Mouse (Mus musculus) left cerebral cortex, adult 18-20 months (tissue): ENCODE measurements around the gene Ttc6. TPM values are rescaled to one million over a fixed set of nuclear protein-coding genes. Genes with fewer than 3 reads are reported as not detected.

ENCODE experiments used
- DNase-seq, 2 experiments: peaks; one replicate each; pipeline ENCODE4 v3.0.0; 2021 to 2022; ENCODE audit warnings: low spot score in 2 of 2, mixed read lengths in 1 of 2
- long read RNA-seq, 2 experiments: library from polyadenylated mRNA; stranded (forward); transcript quantifications; one replicate each; pipeline ENCODE4 v2.0.0; 2021
- total RNA-seq, 2 experiments: library from RNA; stranded (reverse); gene quantifications; 2 replicates each; pipeline ENCODE4 v1.2.3; 2021

Gene Ttc6
- total RNA-seq: under 1 TPM in 1 of 2 experiments, not detected in 1; 0.07 TPM
- long read RNA-seq, experiment 1: 0 reads
- long read RNA-seq, experiment 2: 0 reads

DNA sequence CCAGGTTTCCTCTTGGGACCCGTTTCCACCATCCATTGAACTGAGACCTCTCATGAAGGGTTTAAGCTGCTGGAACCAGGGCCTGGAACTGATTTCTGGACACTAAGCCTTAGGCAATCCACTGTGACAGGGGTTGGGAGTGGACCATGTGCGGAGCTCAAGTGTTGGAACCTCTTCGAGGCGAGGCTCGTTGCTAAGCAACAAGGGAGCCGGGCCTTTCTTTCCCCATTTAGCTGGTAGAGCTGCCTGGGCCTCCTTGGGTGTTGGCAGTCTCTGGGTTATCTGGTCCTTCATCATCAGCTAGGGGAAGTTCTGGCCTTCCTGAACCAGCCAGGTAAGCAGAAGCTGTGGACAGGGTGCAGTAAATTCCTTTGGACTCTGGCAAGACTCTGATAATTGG lies at the start of gene Ttc6:
Gene Ttc6, plus strand, starts transcription at position 205 of the 400 bp plus-strand sequence.
- no peak for DNase-seq

DNA sequence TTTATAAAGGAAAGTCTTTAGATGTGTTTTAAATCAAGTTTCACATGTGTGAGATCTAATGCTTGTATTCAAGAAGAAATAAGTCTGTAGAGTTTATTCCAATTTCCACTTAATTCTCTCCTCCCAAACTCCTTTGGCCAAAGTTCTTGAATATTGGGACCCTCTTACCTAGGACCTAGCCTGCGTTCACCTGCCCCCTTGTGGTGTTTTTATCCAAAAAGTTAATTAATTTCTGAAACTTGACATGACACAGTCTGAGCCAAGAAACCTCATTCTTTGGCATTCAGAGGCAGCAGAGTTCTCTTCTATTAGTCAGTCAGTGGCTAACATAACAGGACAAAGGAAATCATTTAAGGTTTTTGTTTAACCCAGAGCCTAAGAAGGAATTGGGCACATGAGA lies 49.4 kb upstream of the Ttc6 start:
- DNase-seq: no peak

DNA sequence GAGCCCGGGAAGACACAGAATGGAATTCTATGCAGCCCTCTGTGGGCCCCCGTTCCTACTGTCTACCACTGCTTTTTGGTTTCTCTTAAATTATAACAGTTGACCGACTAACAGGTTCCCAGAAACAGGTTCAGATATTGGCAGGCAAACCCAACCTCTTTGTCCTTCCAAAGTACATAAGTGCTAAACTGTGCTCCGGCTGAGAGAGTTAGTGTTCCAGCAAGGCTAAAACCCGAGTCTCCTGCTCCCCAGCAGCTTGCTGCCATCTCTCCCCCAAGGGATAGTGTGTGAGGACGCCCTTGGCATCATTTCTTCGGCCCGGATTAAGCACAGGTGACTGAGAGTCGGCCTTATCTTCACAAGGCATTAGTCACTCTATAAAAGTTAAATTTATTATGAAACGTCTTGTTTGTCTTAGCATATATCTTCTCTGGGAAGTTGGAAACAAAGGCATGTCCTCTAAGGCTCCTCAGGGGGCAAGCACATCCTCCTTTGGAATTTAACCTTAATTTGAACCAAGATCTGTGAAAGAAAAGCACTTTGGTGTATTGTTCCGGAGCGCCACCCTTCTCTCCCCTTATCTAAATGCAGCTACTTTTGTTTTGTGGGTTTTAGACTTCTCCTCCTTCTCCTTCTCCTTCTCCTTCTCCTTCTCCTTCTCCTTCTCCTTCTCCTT lies 48.1 kb upstream of the Ttc6 start:
- no peak for DNase-seq

DNA sequence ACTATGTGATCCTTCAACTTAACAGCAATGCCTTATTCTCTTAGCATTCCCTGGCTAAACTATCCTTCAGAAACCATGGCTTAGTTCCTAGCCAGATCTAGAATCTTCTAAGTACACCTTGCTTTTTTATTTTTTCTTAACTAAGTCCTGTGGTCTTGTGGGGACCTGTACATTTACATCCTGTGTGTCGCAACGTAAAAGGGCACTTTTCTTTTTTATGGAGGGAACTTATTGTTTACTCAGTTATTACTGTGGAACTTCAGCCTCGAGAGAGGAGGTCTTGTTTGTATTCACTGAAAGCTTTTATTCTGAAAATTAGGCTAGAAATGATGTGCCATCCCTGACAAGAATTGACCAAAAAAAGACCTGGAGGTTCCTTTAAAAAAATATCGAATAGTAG lies 35.6 kb upstream of the Ttc6 start:
- no peak for DNase-seq

DNA sequence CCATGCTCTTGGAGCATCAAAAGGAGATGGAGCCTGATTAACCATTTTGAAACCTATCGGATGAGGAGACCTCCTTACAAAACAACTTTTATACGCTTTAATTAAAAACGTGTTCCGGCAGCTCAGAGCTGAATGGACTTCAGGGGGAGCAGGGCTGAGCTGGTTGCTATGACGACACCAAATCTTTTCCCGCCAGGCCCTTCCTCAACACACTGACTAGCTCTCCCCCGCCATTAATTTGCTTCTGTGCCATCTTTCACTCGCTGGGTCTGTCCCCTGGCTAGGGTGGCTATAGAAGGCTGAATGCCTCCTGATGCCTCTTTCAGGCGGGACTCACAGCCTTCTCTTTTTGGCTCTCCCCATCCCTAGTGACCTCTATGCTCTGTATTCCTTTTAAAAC lies 33.4 kb upstream of the Ttc6 start:
- DNase-seq: no peak

DNA sequence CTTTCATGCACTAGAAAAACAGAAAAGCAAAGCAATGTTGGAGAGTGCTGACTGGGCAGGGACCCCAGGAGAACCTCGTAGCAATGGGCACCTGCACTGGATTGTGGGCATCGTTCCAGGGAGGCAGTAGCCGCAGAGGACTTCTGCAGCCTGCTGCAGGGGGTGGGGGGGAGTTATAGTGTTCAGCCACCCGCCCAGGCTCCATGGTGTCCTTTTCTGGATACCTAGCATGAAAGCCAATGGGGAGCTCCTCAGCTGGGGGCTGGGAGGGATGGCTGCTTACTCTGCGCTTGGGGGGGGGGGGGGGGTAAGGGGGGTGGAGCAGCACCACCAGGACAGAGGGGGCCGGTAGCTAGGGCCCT lies 29.4 kb upstream of the Ttc6 start:
- DNase-seq: no peak

DNA sequence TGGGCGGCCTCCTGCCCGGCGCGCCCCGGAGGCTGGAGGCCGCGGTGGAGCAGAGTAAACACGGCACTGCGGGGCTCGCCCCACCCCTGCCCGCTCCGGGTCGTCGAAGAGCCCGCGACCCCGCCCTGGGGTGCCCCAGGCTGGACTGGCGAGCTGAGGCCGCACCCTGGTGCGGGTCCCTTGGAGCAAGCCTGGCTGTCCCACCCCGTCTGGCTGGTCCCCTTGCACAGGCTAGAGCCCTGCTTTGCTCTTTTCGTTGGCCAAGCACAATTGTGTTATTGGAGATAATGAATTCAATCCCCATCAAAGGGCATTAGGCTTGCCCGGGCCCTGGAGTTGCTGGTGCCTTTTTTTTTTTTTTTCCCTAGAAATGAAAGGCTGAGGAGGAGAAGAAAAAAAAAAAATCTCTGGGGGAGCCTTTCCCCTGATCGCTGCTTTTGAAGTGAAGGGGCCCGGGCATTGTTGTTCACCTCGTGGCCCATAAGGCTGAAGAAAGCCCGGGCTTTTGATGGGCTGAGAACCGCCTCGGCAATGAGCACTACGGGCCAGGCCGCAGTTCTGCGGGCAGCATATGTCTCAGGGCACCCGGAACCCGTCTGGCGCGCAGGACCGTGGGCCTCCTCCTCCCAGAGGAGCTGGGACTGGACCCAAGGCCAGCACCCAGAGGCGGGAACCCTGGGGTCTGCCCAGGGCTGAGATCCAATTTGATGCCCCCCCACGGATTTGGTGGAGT lies 28.9 kb upstream of the Ttc6 start:
- DNase-seq: no peak

DNA sequence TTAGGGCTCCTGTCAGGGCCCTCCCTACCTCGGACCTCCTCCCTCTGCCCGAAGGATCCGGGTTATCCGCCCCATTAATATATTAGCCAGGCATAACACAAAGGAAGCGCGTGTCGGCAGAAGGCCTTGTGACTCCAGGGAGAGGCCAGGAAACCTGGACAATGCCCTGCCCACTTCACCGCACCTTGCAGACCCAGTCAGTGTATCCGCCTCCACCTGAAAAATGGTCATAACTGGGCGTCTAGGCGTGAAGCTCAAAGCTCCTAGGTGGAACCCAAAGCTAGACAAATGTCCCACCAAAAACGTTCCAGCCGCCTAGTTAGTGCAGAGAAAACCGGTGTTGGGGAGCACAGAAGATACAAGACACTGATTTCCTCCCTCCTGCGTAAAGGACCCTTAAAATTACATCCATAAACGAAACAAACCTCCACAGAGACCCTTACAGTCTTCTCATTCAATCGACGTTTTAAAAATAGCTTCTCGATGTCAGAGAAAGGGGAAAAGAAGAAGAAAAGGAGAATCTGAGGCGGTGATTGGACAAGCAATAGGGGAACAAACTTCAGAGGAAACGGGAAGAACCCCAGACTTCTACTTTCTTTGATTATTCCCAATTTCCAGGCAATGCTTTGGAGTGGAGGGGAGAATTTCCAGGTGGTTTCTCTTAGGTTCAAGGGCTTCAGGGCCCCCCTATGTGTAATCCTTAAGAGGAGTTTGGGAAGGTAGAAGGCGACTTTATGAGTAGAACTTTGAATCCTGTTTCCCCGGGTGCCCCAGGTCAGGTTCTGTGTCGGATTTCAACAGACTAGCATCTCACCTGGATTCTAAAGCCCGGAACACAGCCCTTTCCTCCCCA lies 27.6 kb upstream of the Ttc6 start:
- DNase-seq: no peak

DNA sequence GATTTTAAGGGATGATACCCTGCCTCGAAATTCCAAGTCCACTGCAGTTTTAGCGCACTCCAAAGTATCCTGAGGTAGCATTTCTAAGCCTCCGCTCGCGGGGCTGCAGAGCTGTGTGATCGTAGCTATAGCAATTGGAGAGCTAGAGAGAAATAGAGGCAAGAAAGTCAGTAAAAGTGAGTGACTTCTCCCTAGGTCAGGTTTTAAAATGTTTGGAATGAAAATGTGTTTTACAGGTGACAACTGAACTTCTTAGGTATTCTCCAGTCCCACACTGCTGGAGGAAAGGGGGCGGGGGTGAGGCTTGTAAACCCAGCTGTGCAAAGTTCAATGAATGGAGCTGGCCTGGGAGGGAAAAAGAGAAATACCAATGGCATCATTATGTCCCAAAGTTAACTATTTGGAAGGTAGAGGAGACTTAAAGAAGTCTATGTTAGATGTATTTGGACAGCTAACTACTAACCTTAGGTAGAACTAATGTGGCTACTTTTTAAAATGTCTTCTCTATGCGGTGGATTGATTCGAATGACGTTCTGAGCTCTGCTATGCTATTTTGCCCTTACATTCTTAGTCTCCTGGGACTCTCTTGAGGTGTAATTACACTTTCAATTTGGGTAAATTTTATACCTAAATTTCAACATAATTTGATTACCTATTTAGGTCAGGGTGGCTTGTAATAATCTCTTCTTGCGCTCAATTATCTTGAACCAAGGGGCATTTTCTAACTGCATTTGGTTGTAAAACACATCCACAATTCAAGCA lies 26.8 kb upstream of the Ttc6 start:
- DNase-seq: no peak

DNA sequence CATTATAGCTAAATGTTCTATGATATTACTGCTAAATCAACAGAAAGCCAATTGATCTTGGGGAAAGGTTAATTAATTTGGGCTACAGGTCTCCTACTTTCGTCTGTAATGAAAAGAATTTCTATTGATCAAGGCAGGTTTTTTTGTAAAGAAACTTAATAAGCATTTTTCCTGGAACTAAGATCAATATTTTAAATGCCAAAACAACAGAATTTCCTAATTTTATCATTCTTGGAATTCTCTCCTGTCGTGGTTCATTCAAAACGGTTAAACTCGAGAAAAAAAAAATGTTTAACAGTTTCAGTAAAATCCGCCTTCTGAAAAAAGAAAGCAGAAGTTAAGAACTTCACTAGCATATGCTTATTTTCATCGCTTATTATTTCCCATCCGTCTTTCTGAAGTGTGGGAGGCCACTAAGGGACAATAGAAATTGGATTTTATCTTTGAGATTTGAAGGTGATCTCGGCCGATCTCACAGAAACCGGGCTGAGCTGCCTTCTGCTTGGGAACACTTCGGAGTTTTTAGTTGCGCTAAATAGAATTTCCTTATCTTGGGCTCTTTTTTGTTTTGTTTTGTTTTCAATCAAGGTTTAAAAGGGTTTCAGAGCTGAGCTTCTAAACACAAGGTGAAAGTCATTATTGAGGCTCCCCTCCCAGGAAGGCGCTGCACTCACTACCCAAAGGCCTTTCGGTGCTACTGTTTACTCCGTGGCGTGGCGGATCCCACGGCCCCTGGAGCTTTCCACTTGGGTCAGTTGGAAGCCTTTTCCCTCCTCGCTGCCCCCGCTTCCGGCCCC lies 25.9 kb upstream of the Ttc6 start:
- DNase-seq: no peak

DNA sequence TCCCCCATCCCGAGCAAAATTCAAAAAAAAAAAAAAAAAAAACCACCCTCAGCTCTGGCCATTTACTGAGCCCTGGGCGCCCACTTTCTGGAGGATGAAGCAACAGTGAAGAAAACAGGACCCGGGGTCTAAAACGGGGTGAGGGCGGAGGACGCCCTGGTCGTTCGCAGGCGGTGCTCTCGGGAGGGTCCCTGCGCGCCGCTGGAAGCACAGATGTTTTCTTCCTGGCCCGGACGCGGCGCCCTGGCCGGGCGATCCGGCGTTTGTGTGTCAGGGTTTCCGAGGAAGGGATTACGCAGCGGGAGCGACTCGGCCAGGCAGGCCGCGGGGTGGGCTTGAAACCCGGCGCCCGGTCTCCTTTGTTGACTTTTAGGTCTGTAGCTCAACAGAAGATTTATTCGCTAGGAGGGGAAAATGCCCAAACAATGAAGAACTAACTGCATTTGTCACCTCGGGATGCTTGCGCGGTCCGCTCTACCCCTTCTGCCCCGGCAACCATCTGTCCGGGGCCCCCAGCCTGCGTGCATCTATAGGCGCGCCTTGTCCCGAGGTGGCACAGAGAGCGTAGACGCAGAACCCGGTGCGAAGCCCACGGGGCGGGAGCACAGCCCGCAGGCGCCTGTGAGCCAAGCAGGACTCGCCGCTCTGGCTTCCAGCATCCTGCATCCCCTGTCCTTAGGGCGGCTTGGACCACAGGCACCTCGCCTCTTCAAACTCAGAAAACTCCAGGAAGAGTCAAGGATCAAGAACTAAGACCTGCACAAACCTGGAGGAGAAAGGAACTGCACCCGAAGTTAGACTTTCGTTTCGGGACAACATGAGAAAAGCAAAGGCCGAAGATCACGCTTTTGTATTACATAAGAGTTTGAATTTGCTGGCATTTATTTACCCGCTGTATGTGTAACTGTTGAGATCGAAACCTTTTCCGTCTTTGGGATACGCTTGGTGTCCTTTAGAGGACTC lies 25.0 kb upstream of the Ttc6 start:
- no peak for DNase-seq

DNA sequence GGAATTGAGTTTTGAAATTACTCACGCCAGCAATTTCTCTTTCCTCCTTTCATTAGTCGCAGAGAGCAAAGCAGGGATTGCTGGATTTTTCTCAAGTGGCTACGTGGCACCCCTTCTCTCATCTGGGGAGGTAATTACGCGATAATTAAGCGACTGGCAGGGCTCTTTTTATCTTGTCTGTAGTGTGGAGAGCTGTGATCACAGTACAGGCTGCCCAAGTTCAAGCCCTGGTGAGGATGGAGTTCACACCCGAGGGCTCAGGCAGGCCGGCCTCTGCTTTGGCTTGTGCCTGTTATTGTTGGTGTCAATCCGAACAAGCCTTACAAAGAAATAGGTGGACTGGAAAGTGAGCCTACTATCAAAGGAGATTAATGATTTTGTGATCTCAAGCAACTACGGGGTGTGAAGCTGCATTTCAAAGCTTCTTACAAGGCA lies 24.3 kb upstream of the Ttc6 start:
- DNase-seq: peak in 1 of 2 experiments; percentile 4

DNA sequence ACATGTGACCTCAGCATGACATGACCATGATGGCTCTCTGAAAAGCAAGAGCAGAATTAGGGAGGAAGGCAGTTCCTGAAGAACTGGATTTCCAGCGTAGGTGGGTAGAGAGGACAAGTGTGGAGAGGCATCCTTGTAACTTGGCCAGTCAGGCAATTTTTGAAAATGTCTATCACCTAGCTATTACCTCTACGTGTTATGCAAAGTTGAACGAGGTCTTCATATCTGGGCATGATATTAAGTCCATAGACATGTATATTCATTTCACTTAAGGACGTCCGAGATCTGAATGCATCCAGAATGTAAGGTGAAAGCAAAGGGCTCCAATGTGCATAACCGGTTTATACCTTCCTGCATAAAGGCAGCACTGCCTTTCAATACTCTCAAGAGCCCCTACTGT lies 22.8 kb upstream of the Ttc6 start:
- DNase-seq: no peak

DNA sequence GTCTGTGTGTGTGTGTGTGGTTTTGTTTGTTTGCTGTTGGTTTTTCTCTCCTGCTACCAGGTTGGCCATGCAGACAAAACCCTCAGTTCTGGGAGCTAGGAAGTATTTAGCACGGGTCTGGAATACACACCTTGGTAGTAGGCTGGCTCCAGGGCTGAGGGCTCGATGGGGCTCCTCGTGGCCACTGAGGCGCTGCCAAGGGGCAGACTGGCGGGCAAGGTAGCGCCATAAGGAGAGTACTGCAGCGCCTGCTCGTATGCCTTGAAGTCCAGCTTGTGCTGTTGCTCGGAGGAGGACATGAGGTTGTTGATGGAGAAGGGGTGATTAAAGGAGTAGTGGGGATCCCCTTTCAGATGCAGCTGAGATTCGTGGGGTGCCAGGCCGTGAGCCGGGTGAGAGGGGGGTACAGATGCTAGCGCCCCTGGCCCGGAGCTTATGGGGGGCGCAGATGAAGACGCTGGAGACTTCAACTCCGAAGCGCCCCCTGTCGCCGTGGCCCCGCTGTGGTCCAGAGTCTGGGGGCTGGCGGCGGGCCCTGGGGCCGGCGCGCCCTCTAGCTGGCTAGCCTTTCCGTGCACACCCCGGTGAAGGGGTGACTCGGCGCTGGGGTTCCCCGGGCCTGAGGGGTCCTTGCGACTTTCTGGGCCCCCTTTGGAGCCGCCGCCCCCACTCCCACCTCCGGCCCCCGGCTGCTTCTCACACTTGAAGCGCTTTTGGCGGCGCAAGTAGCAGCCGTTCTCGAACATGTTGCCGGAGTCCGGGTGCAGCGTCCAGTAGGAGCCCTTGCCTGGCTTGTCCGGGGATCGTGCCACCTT lies 21.8 kb upstream of the Ttc6 start:
- no peak for DNase-seq

DNA sequence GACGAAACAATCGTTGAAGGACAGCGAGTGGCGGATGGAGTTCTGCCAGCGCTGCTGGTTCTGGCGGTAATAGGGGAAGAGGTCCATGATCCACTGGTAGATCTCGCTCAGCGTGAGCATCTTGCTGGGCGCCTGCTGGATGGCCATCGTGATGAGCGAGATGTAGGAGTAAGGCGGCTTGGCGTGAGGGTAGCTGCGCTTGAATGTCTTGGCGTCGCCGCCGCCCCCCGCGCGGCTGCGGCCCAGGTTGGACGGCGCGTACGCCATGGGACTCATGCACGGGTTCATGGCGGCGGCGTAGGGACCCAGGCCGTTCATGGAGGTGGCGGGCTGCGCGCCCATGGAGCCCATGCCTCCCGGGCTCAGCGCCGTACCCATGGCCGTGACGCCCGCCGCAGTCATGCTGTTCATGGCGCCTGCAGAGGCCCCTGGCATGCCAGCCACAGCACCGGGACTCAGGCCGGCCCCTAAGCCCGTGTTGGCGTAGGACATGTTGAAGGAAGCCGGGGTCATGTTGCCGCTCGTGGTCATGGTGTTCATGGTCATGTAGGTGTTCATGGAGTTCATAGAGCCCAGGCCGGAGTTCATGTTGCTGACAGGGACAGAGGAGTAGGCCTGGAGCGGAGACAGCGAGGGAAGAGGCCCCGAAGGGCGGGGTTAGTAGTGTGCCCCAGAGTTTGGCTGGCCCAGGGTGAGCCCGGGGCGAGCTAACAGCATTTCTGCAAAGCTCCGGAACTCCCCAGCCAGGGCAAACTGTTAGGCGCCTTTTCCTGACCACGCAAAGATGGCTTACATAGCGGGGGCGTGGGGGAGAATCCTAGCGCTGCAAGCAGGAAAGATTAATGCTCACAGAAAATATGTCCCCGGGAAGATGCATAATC lies 20.9 kb upstream of the Ttc6 start:
- DNase-seq: no peak

DNA sequence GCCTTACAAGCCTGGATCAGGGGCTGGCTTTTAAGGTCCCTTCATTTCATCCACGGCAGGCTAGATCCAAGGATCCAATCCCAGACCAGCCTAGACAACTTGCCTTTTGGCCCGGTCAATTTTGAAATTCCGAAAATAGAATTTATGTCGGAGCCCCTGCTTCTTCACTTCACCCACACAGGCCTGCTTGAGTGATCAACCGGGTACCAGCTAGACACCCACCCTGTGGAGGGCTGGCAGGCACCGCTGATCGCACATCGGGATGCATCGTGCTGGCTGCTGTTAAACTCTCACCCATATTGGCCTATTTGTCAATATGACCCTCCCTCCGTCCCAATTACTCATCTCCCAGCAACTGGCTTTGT lies 20.3 kb upstream of the Ttc6 start:
- DNase-seq: no peak

DNA sequence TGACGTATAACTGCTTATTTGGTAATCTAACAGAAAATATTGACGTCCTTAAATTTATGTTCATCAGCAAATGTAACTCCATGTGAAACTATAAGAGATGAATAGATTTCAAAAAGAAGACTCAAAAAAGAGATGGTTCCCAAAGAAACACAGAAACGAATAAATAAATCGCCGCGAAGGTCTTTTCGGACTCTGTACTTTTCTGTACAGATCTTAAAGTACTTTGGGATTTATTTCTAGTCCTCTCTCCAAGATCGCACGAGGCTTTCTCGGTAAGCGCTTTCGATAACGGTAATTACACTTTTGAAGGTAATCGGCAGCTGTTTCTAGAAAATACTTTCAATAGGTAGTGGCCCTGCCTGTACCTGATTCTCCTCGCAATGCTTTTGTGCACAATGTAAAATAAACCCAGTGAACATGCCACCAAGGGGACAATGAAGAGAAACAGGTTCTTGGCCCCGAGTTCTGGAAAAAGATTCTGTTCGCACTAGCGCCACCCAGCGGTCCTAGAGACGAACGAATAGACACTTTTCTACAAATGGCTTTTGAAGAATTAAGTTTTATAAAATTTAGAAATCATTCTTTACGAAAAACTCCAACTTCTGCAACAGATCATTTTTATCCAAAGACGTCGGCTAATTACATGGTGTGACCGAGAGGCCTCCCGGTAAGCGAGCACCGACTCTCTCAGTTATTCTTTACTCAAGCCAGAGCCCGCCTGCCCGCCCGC lies 19.1 kb upstream of the Ttc6 start:
- peak in 1 of 2 experiments; percentile 18 for DNase-seq
